Mouse (Mus musculus): ENCODE data around the gene Tsc2. TPM values are rescaled to one million over a fixed set of nuclear protein-coding genes. Genes with fewer than 3 reads are reported as not detected.

Tsc2 gene
- polyA plus RNA-seq, 2 experiments, result 17.6 to 21.4 TPM

- Histone ChIP-seq H3K36me3 (replicated peaks; ENCODE audit: control insufficient read depth, insufficient read depth, low read depth) (no peaks in the 10 kb centered on the region), H3K4me1 (replicated peaks; ENCODE audit: control insufficient read depth in 2 of 2, insufficient read depth in 2 of 2, low read length in 1 of 2) (peaks cover 12 to 14% of the 10 kb centered on the region in 2 experiments), H3K27ac (no peak overlapping the region), H3K9ac (replicated peaks) (no peak overlapping the region), H3K4me2 (ENCODE audit: low read depth) (no peak overlapping the region), H3K9me3 (ENCODE audit: control insufficient read depth, low read length) (no peaks in the 10 kb centered on the region), H3K27me3 (ENCODE audit: control insufficient read depth, insufficient read depth, low read length) (no peaks in the 10 kb centered on the region), H3K4me3 (ENCODE audit: insufficient read depth in 1 of 2, low read depth in 2 of 2, low read length in 2 of 2) (no peak overlapping the region)
- WGBS (ENCODE audit: insufficient replicate concordance), result 64% methylated on average over 3 of the region's 3 CpGs
- TF ChIP-seq CTCF (IDR thresholded peaks at IDR 0.05; ENCODE audit: low read depth), result no peak
- TF ChIP-seq EP300 (IDR thresholded peaks at IDR 0.05; ENCODE audit: low read depth), result no peak
- ATAC-seq (ENCODE audit: insufficient read depth) (no peak), DNase-seq (ENCODE audit: low read depth in 3 of 3, low spot score in 3 of 3) (no peak)
Observed at GRCm38 (mm10) chr17:24546234-24546633, 86.2 kb downstream of the Tsc2 start.

Small RNA genes lying within 50 kb of the gene (microRNA-seq; reads per million reads assigned to microRNA genes)
- not detected for gene Gm24589

Other genes starting within 250 kb of the Tsc2 start
- gene Rnps1, start 218.1 kb downstream of the Tsc2 start, polyA plus RNA-seq (2012; rRNA removed), result 91.5 and 114 TPM in 2 replicates
- gene Rnps1, start 218.1 kb downstream of the Tsc2 start, polyA plus RNA-seq (2014; fragmentation: Nextera tagmentation; extraction: Ambion mirVana), result 90.6 and 96.3 TPM in 2 replicates
- gene Eci1, start 206.0 kb downstream of the Tsc2 start, polyA plus RNA-seq (2012; rRNA removed), result 42.3 and 48.3 TPM in 2 replicates
- 56.4 and 64.7 TPM in 2 replicates for gene Eci1, start 206.0 kb downstream of the Tsc2 start, polyA plus RNA-seq (2014; fragmentation: Nextera tagmentation; extraction: Ambion mirVana)
- gene Dnase1l2, start 189.5 kb downstream of the Tsc2 start, polyA plus RNA-seq (2012; rRNA removed), result 2.1 and 2.3 TPM in 2 replicates
- 0.14 and 0.46 TPM in 2 replicates for gene Dnase1l2, start 189.5 kb downstream of the Tsc2 start, polyA plus RNA-seq (2014; fragmentation: Nextera tagmentation; extraction: Ambion mirVana)
- 17.1 and 19.9 TPM in 2 replicates for gene E4f1, start 162.3 kb downstream of the Tsc2 start, polyA plus RNA-seq (2012; rRNA removed)
- 4.5 and 5.0 TPM in 2 replicates for gene E4f1, start 162.3 kb downstream of the Tsc2 start, polyA plus RNA-seq (2014; fragmentation: Nextera tagmentation; extraction: Ambion mirVana)
- 37.9 and 38.2 TPM in 2 replicates for gene Pgp, start 162.2 kb downstream of the Tsc2 start, polyA plus RNA-seq (2012; rRNA removed)
- 70.4 and 76.7 TPM in 2 replicates for gene Pgp, start 162.2 kb downstream of the Tsc2 start, polyA plus RNA-seq (2014; fragmentation: Nextera tagmentation; extraction: Ambion mirVana)
- gene Bricd5, start 158.7 kb downstream of the Tsc2 start, polyA plus RNA-seq (2012; rRNA removed), result 0.29 and 0.30 TPM in 2 replicates
- gene Bricd5, start 158.7 kb downstream of the Tsc2 start, polyA plus RNA-seq (2014; fragmentation: Nextera tagmentation; extraction: Ambion mirVana), result 0.23 TPM in 1 of 2 replicates, not detected in the other
- 13.5 and 18.5 TPM in 2 replicates for gene Mlst8, start 153.6 kb downstream of the Tsc2 start, polyA plus RNA-seq (2012; rRNA removed)
- gene Mlst8, start 153.6 kb downstream of the Tsc2 start, polyA plus RNA-seq (2014; fragmentation: Nextera tagmentation; extraction: Ambion mirVana), result 9.6 and 11.2 TPM in 2 replicates
- gene Caskin1, start 144.0 kb downstream of the Tsc2 start, polyA plus RNA-seq (2012; rRNA removed), result 0.09 and 0.11 TPM in 2 replicates
- 0.08 TPM in 2 replicates for gene Caskin1, start 144.0 kb downstream of the Tsc2 start, polyA plus RNA-seq (2014; fragmentation: Nextera tagmentation; extraction: Ambion mirVana)
- gene Traf7, start 104.7 kb downstream of the Tsc2 start, polyA plus RNA-seq (2012; rRNA removed), result 55.4 and 64.2 TPM in 2 replicates
- gene Traf7, start 104.7 kb downstream of the Tsc2 start, polyA plus RNA-seq (2014; fragmentation: Nextera tagmentation; extraction: Ambion mirVana), result 25.6 and 29.4 TPM in 2 replicates
- gene Rab26, start 98.4 kb downstream of the Tsc2 start, polyA plus RNA-seq (2012; rRNA removed), result 0.21 and 0.28 TPM in 2 replicates
- gene Rab26, start 98.4 kb downstream of the Tsc2 start, polyA plus RNA-seq (2014; fragmentation: Nextera tagmentation; extraction: Ambion mirVana), result 0.95 and 1.0 TPM in 2 replicates
- gene Pkd1, start 82.8 kb downstream of the Tsc2 start, polyA plus RNA-seq (2012; rRNA removed), result 3.4 and 4.0 TPM in 2 replicates
- 1.8 and 2.9 TPM in 2 replicates for gene Pkd1, start 82.8 kb downstream of the Tsc2 start, polyA plus RNA-seq (2014; fragmentation: Nextera tagmentation; extraction: Ambion mirVana)
- gene Nthl1, start 50 bp upstream of the Tsc2 start, polyA plus RNA-seq (2012; rRNA removed), result 6.2 and 6.6 TPM in 2 replicates
- gene Nthl1, start 50 bp upstream of the Tsc2 start, polyA plus RNA-seq (2014; fragmentation: Nextera tagmentation; extraction: Ambion mirVana), result 5.9 and 6.1 TPM in 2 replicates
- gene Slc9a3r2, start 17.7 kb upstream of the Tsc2 start, polyA plus RNA-seq (2012; rRNA removed), result 5.5 and 5.7 TPM in 2 replicates
- 8.1 and 9.9 TPM in 2 replicates for gene Slc9a3r2, start 17.7 kb upstream of the Tsc2 start, polyA plus RNA-seq (2014; fragmentation: Nextera tagmentation; extraction: Ambion mirVana)
- 0.27 TPM in 1 of 2 replicates, not detected in the other for gene Npw, start 25.8 kb upstream of the Tsc2 start, polyA plus RNA-seq (2012; rRNA removed)
- 0.29 TPM in 1 of 2 replicates, not detected in the other for gene Npw, start 25.8 kb upstream of the Tsc2 start, polyA plus RNA-seq (2014; fragmentation: Nextera tagmentation; extraction: Ambion mirVana)
- gene Zfp598, start 37.1 kb upstream of the Tsc2 start, polyA plus RNA-seq (2012; rRNA removed), result 21.3 and 23.8 TPM in 2 replicates
- 10.7 and 14.5 TPM in 2 replicates for gene Zfp598, start 37.1 kb upstream of the Tsc2 start, polyA plus RNA-seq (2014; fragmentation: Nextera tagmentation; extraction: Ambion mirVana)
- gene Syngr3, start 57.3 kb upstream of the Tsc2 start, polyA plus RNA-seq (2012; rRNA removed), result 0.06 and 0.14 TPM in 2 replicates
- 0.08 TPM in 1 of 2 replicates, not detected in the other for gene Syngr3, start 57.3 kb upstream of the Tsc2 start, polyA plus RNA-seq (2014; fragmentation: Nextera tagmentation; extraction: Ambion mirVana)
- gene Gfer, start 63.5 kb upstream of the Tsc2 start, polyA plus RNA-seq (2012; rRNA removed), result 13.9 and 19.5 TPM in 2 replicates
- 30.2 and 32.3 TPM in 2 replicates for gene Gfer, start 63.5 kb upstream of the Tsc2 start, polyA plus RNA-seq (2014; fragmentation: Nextera tagmentation; extraction: Ambion mirVana)
- gene Noxo1, start 63.6 kb upstream of the Tsc2 start, polyA plus RNA-seq (2012; rRNA removed), result 0.87 and 0.97 TPM in 2 replicates
- 0.25 and 0.30 TPM in 2 replicates for gene Noxo1, start 63.6 kb upstream of the Tsc2 start, polyA plus RNA-seq (2014; fragmentation: Nextera tagmentation; extraction: Ambion mirVana)
- gene Tbl3, start 75.0 kb upstream of the Tsc2 start, polyA plus RNA-seq (2012; rRNA removed), result 20.5 and 26.8 TPM in 2 replicates
- 31.3 and 33.4 TPM in 2 replicates for gene Tbl3, start 75.0 kb upstream of the Tsc2 start, polyA plus RNA-seq (2014; fragmentation: Nextera tagmentation; extraction: Ambion mirVana)
- 0.11 and 0.29 TPM in 2 replicates for gene Rnf151, start 85.4 kb upstream of the Tsc2 start, polyA plus RNA-seq (2012; rRNA removed)
- gene Rnf151, start 85.4 kb upstream of the Tsc2 start, polyA plus RNA-seq (2014; fragmentation: Nextera tagmentation; extraction: Ambion mirVana), result not detected in 2 replicates
- 2,096 and 2,246 TPM in 2 replicates for gene Rps2, start 85.5 kb upstream of the Tsc2 start, polyA plus RNA-seq (2012; rRNA removed)
- 1,219 and 1,250 TPM in 2 replicates for gene Rps2, start 85.5 kb upstream of the Tsc2 start, polyA plus RNA-seq (2014; fragmentation: Nextera tagmentation; extraction: Ambion mirVana)
- 84.0 and 162 TPM in 2 replicates for gene Ndufb10, start 91.8 kb upstream of the Tsc2 start, polyA plus RNA-seq (2012; rRNA removed)
- 207 and 216 TPM in 2 replicates for gene Ndufb10, start 91.8 kb upstream of the Tsc2 start, polyA plus RNA-seq (2014; fragmentation: Nextera tagmentation; extraction: Ambion mirVana)
- 0.03 TPM in 1 of 2 replicates, not detected in the other for gene Rpl3l, start 95.2 kb upstream of the Tsc2 start, polyA plus RNA-seq (2012; rRNA removed)
- not detected in 2 replicates for gene Rpl3l, start 95.2 kb upstream of the Tsc2 start, polyA plus RNA-seq (2014; fragmentation: Nextera tagmentation; extraction: Ambion mirVana)
- gene Msrb1, start 104.0 kb upstream of the Tsc2 start, polyA plus RNA-seq (2012; rRNA removed), result 18.3 and 25.4 TPM in 2 replicates
- gene Msrb1, start 104.0 kb upstream of the Tsc2 start, polyA plus RNA-seq (2014; fragmentation: Nextera tagmentation; extraction: Ambion mirVana), result 28.8 and 28.9 TPM in 2 replicates
- gene Hs3st6, start 120.4 kb upstream of the Tsc2 start, polyA plus RNA-seq (2012; rRNA removed), result 0.03 and 0.06 TPM in 2 replicates
- gene Hs3st6, start 120.4 kb upstream of the Tsc2 start, polyA plus RNA-seq (2014; fragmentation: Nextera tagmentation; extraction: Ambion mirVana), result not detected in 2 replicates
- gene Meiob, start 171.7 kb upstream of the Tsc2 start, polyA plus RNA-seq (2012; rRNA removed), result 0.50 and 0.65 TPM in 2 replicates
- gene Meiob, start 171.7 kb upstream of the Tsc2 start, polyA plus RNA-seq (2014; fragmentation: Nextera tagmentation; extraction: Ambion mirVana), result 0.90 and 1.2 TPM in 2 replicates
- gene Hagh, start 207.5 kb upstream of the Tsc2 start, polyA plus RNA-seq (2012; rRNA removed), result 49.8 and 65.9 TPM in 2 replicates
- 109 and 120 TPM in 2 replicates for gene Hagh, start 207.5 kb upstream of the Tsc2 start, polyA plus RNA-seq (2014; fragmentation: Nextera tagmentation; extraction: Ambion mirVana)
- gene Fahd1, start 217.7 kb upstream of the Tsc2 start, polyA plus RNA-seq (2012; rRNA removed), result 18.6 and 24.0 TPM in 2 replicates
- 37.2 and 40.1 TPM in 2 replicates for gene Fahd1, start 217.7 kb upstream of the Tsc2 start, polyA plus RNA-seq (2014; fragmentation: Nextera tagmentation; extraction: Ambion mirVana)
- gene Igfals, start 233.4 kb upstream of the Tsc2 start, polyA plus RNA-seq (2012; rRNA removed), result 3.4 and 4.3 TPM in 2 replicates
- 4.7 and 6.3 TPM in 2 replicates for gene Igfals, start 233.4 kb upstream of the Tsc2 start, polyA plus RNA-seq (2014; fragmentation: Nextera tagmentation; extraction: Ambion mirVana)